Mouse (Mus musculus) cerebellum, adult (tissue): ENCODE data around the gene Tmod1.

Experiments used
- ATAC-seq: cut with Nextera tagmentation; 2 replicates; pipeline ENCODE4 v1.9.2; 2017; ENCODE audit warnings: mild to moderate bottlenecking, moderate library complexity, mixed read lengths; ENCODE audit not compliant: insufficient number of reproducible peaks, low FRiP score, low TSS enrichment

Tmod1 gene

DNA sequence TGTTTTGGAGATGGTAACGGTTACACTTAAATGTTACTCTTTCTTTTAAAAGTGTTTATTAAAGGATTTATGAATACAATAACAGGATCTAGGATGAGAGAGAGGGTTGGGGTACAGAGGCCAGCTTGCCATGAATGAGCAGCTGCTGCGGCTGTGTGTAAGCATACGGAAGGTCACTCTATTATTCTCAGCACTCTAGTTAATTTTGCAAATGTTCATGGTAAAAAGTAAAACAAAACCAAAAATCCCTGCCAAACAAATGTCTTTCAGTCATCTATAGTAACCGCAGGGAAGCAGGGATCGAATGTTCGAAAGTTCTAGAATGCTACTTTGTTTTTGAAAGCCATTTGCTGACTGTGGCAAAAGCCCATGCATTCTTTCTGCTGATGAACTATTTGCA, 84.6 kb downstream of the Tmod1 start:
- no peak for ATAC-seq

- ATAC-seq = peak; percentile 82
Observed at GRCm38 (mm10) chr4:46126541-46126940, 87.8 kb downstream of the Tmod1 start.

- ATAC-seq = no peak
Observed at GRCm38 (mm10) chr4:46129311-46130004, 90.7 kb downstream of the Tmod1 start.

DNA sequence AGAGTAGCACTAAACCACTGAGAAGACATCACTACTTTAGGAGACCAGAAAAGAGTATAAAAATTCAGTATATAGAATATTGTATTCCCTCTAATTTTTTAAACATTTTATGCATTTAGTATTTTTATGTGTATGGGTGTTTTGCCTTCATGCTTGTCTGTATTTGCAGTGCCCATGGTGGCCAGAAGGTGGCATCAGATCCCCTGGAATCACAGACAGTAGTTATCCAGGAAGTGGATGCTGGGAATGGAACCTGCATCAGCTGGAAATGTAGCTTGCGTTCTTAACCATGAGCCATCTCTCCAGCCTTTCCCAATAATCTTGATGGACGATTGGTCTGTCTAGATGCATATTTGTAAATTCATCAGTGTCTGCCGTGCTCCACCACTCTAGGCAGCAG, 91.5 kb downstream of the Tmod1 start:
- ATAC-seq = no peak

- ATAC-seq = no peak
Observed at GRCm38 (mm10) chr4:46131791-46132190, 93.1 kb downstream of the Tmod1 start.

DNA sequence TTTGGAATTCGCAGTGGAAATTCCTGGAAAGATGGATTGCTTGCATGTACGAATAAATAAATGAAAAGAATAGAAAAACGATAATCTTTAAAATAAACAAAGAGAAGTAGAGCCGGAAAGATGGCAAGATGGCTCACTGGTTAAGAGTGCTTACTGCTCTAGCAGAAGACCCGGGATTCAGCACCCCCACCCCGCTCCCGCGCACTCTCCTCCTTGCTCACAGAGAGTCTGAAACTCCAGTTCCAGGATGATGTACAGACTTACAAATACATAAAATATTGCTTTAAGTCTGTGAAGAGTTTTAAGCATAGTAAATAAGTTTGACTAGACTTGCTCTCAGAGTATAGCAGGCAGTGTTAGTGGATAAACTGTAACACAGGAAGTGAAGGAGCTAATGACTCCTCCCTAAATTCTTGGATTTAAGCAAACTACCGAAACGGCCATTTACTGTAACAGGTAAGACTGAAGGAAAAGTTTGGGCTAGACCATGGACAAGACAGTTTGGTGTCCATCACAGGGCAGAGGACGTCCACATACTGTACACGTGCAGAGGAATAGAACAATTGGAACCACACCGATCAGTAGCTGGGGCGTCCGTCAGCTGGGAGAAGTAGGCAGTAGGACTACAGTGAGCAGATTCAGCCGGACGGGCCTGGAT, 99.0 kb downstream of the Tmod1 start:
- peak; percentile 56 for ATAC-seq

DNA sequence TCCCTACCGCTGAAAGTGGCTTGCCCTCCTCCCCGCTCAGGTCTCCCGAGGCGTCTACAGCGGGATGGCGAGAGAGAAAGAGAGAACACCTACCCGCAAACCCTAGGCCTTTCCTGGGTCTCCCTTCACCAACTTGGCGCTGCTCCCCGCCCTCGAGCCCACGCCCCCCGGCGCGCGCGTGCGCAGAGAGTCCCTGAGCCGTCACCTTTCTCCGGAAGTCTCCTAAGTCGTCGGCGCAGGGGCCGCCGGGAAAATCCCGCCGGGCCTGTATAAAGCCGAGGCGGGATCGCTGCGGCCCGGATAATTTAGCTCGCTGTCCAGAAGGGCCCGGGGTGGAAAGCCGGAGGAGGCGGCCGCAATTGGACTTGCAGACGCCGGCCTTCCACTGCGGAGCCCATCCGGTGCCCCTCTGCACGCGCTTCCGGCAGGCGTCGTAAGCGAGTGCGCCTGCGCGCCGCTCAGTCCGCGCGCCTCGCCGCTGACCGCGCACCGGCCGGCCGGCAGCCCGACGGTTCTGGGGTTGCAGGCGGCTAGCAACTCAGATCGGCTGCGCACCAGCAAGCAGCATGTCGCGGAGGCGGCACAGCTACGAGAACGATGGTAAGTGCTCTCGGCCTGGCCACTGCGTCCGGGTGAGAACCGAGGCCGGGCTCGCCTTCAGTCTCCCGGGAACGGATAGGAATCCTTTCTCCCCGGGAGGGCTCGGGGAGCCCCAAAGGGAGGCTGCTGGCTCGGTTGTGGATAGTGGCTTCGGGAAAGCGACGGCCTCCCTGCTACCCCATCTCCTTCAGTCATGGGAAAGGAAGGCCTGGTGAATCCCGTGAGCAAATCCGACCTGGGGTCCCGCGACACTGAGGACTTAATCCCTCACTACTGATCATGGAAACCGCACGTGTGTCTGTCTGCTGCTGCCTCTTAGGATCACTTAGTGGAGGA, 99.8 kb downstream of the Tmod1 start, which contains the start of the genes Ncbp1 and Tstd2:
Ncbp1 (plus strand) TSS at position 327 of the 936 bp plus-strand sequence.
Tstd2 (minus strand) TSS at position 408 of the 936 bp plus-strand sequence.
- peak; percentile 91 for ATAC-seq

DNA sequence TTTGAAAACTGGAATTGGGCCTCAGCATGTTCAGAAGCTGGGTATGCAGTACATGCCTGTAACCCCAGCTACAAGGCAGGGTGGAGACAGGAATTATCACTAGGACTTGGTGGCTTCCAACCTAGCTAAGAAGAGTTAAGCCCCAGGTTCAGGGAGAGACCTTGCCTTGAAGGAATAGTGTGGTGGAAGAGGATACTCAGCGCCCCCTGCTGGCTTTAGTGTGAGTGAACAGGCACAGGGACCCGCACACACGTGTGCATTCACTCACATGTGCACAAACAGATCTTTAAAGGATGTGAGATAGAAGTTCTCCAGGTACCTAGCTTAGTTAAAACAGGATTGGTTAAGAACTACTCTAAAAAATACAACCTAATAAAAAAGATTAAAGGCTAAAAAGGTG, 105.6 kb downstream of the Tmod1 start:
- no peak for ATAC-seq

- no peak for ATAC-seq
Observed at GRCm38 (mm10) chr4:46146881-46147280, 108.1 kb downstream of the Tmod1 start.

DNA sequence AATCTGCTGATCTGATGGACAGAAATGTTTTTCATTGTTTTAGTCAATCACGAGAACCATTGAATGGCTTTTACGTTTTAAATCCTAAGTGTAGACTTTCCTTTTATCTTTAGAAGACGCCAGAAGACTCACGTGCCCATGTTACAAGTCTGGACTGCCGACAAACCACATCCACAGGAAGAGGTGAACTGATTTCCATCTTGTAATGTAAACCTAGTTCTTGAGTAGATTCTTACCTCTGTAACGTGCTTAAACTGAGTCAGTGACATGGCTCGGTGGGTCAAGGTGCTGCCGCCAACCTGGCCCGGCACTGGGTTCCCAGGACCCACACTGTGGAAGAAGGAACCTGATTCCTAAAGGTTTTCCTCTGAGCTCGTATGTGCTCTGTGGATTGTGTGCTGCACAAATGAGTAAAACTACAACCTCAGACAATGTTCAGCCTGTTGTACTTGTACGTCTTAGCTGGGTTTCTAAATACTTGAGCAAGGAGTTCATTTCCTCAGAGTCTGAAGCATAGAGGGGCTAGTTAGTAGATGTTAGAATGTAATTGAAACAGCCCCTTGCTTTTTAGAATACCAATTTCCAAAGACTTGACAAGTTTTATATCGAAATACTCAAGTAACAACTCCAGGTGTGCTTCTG, 113.3 kb downstream of the Tmod1 start:
- no peak for ATAC-seq

GRCm38 (mm10) chr4:46164027-46164426, 125.3 kb downstream of the Tmod1 start:
- no peak for ATAC-seq
